Mouse (Mus musculus) intestine, postnatal 0 days (tissue): ENCODE measurements around the gene Trp73. TPM values are rescaled to one million over a fixed set of nuclear protein-coding genes. Genes with fewer than 3 reads are reported as not detected.

Experiments used
- ATAC-seq: fragments of 200-750 bp; cut with Nextera tagmentation; 2 replicates; pipeline ENCODE4 v1.8.0; 2017; ENCODE audit warnings: mild to moderate bottlenecking, moderate TSS enrichment, moderate library complexity
- H3K27ac ChIP-seq: fragments of 300-500 bp; sonication (generic); 2 replicates; pipeline ENCODE4 v1.5.1; 2014; ENCODE audit warnings: mild to moderate bottlenecking, low read depth, low read length, moderate library complexity
- H3K27me3 ChIP-seq: fragments of 300-500 bp; sonication (generic); replicated peaks from 2 replicates; pipeline ENCODE4 v1.6.1; 2014; ENCODE audit warnings: low read length, mixed read lengths; ENCODE audit not compliant: control insufficient read depth, insufficient read depth
- H3K36me3 ChIP-seq: fragments of 300-500 bp; sonication (generic); 2 replicates; pipeline ENCODE4 v1.6.1; 2014; ENCODE audit warnings: mild to moderate bottlenecking, moderate library complexity; ENCODE audit not compliant: control insufficient read depth, insufficient read depth
- H3K4me1 ChIP-seq: fragments of 300-500 bp; sonication (generic); replicated peaks from 2 replicates; pipeline ENCODE4 v1.6.1; 2014; ENCODE audit warnings: antibody characterized with exemption, low read length, mixed read lengths; ENCODE audit not compliant: control insufficient read depth, insufficient read depth
- H3K4me2 ChIP-seq: fragments of 300-500 bp; sonication (generic); replicated peaks from 2 replicates; pipeline ENCODE4 v1.6.1; 2014; ENCODE audit warnings: low read depth, mild to moderate bottlenecking, moderate library complexity
- H3K4me3 ChIP-seq: fragments of 300-500 bp; sonication (generic); 2 replicates; pipeline ENCODE4 v1.5.1; 2014; ENCODE audit warnings: low read depth, low read length
- H3K9ac ChIP-seq: fragments of 300-500 bp; sonication (generic); 2 replicates; pipeline ENCODE4 v1.6.1; 2014; ENCODE audit warnings: mild to moderate bottlenecking, low read depth, low read length
- H3K9me3 ChIP-seq: fragments of 300-500 bp; sonication (generic); 2 replicates; pipeline ENCODE4 v1.6.1; 2016; ENCODE audit warnings: mixed run types; ENCODE audit not compliant: control insufficient read depth
- CTCF ChIP-seq: sonication (generic); IDR thresholded peaks from 2 replicates; pipeline ENCODE4 v1.5.1; 2016; ENCODE audit warnings: low read depth, mild to moderate bottlenecking, control low read depth, antibody characterized with exemption, moderate library complexity
- WGBS: fragments of 180-500 bp; shearing (Covaris S2); extraction: QIAGEN DNeasy Blood & Tissue Kit; methylation state at CpG from one replicate; pipeline ENCODE4 v1.1.7; 2014; 5-methylcytosine and 5-hydroxymethylcytosine counted together
- polyA plus RNA-seq: library from polyadenylated mRNA; unstranded; fragments of >200 nt; fragmentation: Nextera tagmentation; extraction: Ambion mirVana; gene quantifications from 2 replicates; pipeline ENCODE4 v1.2.1, GENCODE M21; 2015

Gene Trp73
- polyA plus RNA-seq, 1 experiment from 2014 or later, result 0.03 TPM

- no peak overlapping the region for H3K9ac ChIP-seq
- no peaks in the 10 kb centered on the region for H3K9me3 ChIP-seq
- no peak overlapping the region for H3K4me3 ChIP-seq
- H3K4me2 ChIP-seq, result no peak overlapping the region
- H3K4me1 ChIP-seq, result 0 out of 2 replicates have a peak, but pooled peaks cover 2% of the 10 kb centered on the region
- H3K36me3 ChIP-seq, result peaks cover 7% of the 10 kb centered on the region; the same call in 1 of the 2 replicates
- 0 out of 2 replicates have a peak, but pooled peaks cover 5% of the 10 kb centered on the region for H3K27me3 ChIP-seq
- ATAC-seq, result no peak
- peak; percentile 87 for TF ChIP-seq CTCF
- 19% methylated on average over 7 of the region's 7 CpGs for WGBS
- H3K27ac ChIP-seq, result no peak overlapping the region
These were observed 23.3 kb upstream of the Trp73 start for GRCm38 (mm10) chr4:154163296-154163695.

GRCm38 (mm10) chr4:154160538-154161390 is 20.8 kb upstream of the Trp73 start, which contains the start of gene Tprgl:
TSS of gene Tprgl (minus strand) at chr4:154160666.
- peak; percentile 96 for ATAC-seq
- Histone ChIP-seq H3K9ac (peak within 1 kb of the TSS; percentile 79), H3K9me3 (no peaks in the 10 kb centered on the region), H3K27me3 (no peaks in the 10 kb centered on the region), H3K27ac (peak within 1 kb of the TSS; percentile 88), H3K4me2 (peak within 1 kb of the TSS; percentile 94), H3K4me3 (peak within 1 kb of the TSS; percentile 81), H3K4me1 (0 out of 2 replicates have a peak, but pooled peaks cover 2% of the 10 kb centered on the region), H3K36me3 (peaks cover 29% of the 10 kb centered on the region)
- under 1% methylated on average over 75 of the region's 75 CpGs for WGBS
- TF ChIP-seq CTCF, result no peak

- H3K4me2 ChIP-seq, result peak overlapping the region; percentile 94
- H3K9ac ChIP-seq, result peak overlapping the region; percentile 79
- H3K27ac ChIP-seq, result peak overlapping the region; percentile 88
- H3K36me3 ChIP-seq, result peaks cover 35% of the 10 kb centered on the region
- no peaks in the 10 kb centered on the region for H3K27me3 ChIP-seq
- under 1% methylated on average over 44 of the region's 47 CpGs for WGBS
- no peak for TF ChIP-seq CTCF
- H3K4me3 ChIP-seq, result peak overlapping the region; percentile 81
- H3K4me1 ChIP-seq, result 0 out of 2 replicates have a peak, but pooled peaks cover 2% of the 10 kb centered on the region
- H3K9me3 ChIP-seq, result no peaks in the 10 kb centered on the region
- ATAC-seq, result peak; percentile 35
These were observed 20.0 kb upstream of the Trp73 start for GRCm38 (mm10) chr4:154159961-154160537.

DNA sequence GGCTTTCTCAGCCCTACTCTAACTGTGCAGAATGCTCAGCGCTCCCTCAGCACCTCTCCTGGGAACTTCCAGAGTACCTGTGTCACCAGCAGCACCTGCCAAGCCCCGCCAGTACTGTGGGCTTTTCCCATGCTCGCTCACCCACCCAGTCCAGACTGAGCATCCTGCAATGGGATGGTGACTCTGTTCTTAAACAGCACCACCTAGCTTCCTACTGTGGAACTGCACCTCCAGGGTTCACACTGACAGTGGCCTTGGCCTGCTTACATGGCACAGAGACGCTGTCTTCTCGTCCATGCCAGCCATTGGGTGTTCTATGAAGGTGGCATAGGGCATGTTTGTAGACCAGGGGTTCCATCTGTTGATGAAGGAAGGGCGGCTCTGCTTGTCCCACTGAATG is 19.0 kb upstream of the Trp73 start:
- Histone ChIP-seq H3K27me3 (no peaks in the 10 kb centered on the region), H3K36me3 (peaks cover 37% of the 10 kb centered on the region), H3K9ac (no peak overlapping the region), H3K4me3 (no peak overlapping the region), H3K4me2 (peak overlapping the region; percentile 94), H3K9me3 (no peaks in the 10 kb centered on the region), H3K4me1 (0 out of 2 replicates have a peak, but pooled peaks cover 2% of the 10 kb centered on the region), H3K27ac (no peak overlapping the region)
- TF ChIP-seq CTCF, result peak; percentile 97
- WGBS, result 13% methylated on average over 6 of the region's 6 CpGs
- ATAC-seq, result no peak

DNA sequence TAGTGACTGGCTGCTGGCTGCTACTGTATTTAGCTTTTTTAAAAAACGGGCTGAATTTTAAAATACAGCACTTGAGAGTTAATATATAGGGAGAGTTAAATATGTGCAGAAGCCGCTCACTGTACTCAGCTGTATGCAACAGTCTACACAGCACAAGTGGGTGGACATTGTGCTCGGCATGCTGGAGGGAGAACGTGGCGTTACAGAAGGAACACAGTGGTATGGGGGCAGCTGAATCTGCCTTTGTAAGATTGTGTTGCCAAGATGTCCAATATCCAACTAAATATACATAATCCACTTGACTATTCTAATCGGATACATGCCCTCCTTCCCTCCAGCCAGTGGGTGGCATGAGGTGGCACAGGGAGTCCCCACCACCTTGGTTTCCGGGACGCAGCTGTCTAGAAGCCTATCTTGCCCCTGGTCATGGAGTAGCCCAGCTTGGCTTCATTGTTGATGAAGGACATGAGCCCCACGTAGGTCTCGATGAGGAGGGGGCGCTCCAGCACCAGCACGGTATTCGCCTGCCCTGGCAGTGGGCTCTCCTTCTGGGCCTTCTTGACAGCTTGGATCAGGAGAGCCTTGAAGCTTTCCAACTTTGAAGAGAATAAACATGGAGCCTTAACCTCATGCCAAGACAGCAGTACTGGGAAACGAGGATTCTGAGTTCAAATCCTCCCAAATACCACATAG is 18.1 kb upstream of the Trp73 start:
- ATAC-seq, result no peak
- Histone ChIP-seq H3K9me3 (no peaks in the 10 kb centered on the region), H3K4me3 (no peak overlapping the region), H3K4me1 (0 out of 2 replicates have a peak, but pooled peaks cover 2% of the 10 kb centered on the region), H3K9ac (no peak overlapping the region), H3K27me3 (no peaks in the 10 kb centered on the region), H3K36me3 (peaks cover 42% of the 10 kb centered on the region), H3K4me2 (no peak overlapping the region), H3K27ac (no peak overlapping the region)
- WGBS, result 94% methylated on average over 14 of the region's 14 CpGs
- TF ChIP-seq CTCF, result no peak

DNA sequence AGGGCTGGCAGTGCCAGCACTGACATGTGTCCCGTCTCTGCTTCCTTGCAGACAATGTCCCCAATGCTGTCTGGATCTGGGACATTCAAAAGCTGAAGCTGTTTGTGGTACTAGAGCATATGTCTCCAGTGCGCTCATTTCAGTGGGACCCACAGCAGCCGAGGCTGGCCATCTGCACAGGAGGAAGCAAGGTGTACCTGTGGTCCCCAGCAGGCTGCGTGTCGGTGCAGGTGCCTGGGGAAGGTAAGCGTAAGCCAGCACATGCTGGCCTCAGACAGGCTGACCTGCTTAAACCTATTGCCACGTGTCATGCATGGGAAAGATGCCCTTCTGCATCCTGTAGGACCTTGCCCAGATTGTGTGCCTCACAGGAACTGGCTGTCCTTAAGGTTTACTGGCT is 16.0 kb upstream of the Trp73 start:
- no peak for ATAC-seq
- no peaks in the 10 kb centered on the region for H3K27me3 ChIP-seq
- no peak overlapping the region for H3K9ac ChIP-seq
- H3K4me3 ChIP-seq, result no peak overlapping the region
- no peak for TF ChIP-seq CTCF
- H3K4me2 ChIP-seq, result no peak overlapping the region
- 0 out of 2 replicates have a peak, but pooled peaks cover under 1% of the 10 kb centered on the region for H3K4me1 ChIP-seq
- H3K27ac ChIP-seq, result no peak overlapping the region
- WGBS, result 89% methylated on average over 7 of the region's 7 CpGs
- H3K36me3 ChIP-seq, result peaks cover 51% of the 10 kb centered on the region
- no peaks in the 10 kb centered on the region for H3K9me3 ChIP-seq
